Mouse (Mus musculus) adrenal gland, adult 8-10 months (tissue): ENCODE data around the gene Slc12a8. TPM values are rescaled to one million over a fixed set of nuclear protein-coding genes. Genes with fewer than 3 reads are reported as not detected.

ENCODE experiments used
- DNase-seq: peaks from one replicate; pipeline ENCODE4 v3.0.0; 2022
- total RNA-seq, 4 experiments: library from RNA; stranded (reverse); gene quantifications; 2 replicates each; pipeline ENCODE4 v1.2.4; 2022

Gene Slc12a8
- total RNA-seq, 4 experiments from 2014 or later, result 0.55 to 0.91 (median 0.77) TPM

GRCm38 (mm10) chr16:33676347-33677312 lies 159.5 kb downstream of the Slc12a8 start:
- no peak for DNase-seq

GRCm38 (mm10) chr16:33677313-33677690 lies 160.2 kb downstream of the Slc12a8 start:
- DNase-seq, result no peak

- no peak for DNase-seq
Measured at GRCm38 (mm10) chr16:33677901-33678300, 160.8 kb downstream of the Slc12a8 start.

- DNase-seq, result no peak
Measured at GRCm38 (mm10) chr16:33680271-33680670, 163.1 kb downstream of the Slc12a8 start.

GRCm38 (mm10) chr16:33680816-33681215 lies 163.7 kb downstream of the Slc12a8 start:
- DNase-seq, result no peak

- DNase-seq, result no peak
Measured at GRCm38 (mm10) chr16:33681661-33682060, 164.5 kb downstream of the Slc12a8 start.

- no peak for DNase-seq
Measured at GRCm38 (mm10) chr16:33682651-33683050, 165.5 kb downstream of the Slc12a8 start.

- no peak for DNase-seq
Measured at GRCm38 (mm10) chr16:33683206-33684161, 166.4 kb downstream of the Slc12a8 start.

GRCm38 (mm10) chr16:33684162-33684702 lies 167.1 kb downstream of the Slc12a8 start, which contains the start of gene Heg1:
Heg1 (plus strand) TSS chr16:33684370.
- DNase-seq, result peak; percentile 74

GRCm38 (mm10) chr16:33684703-33685701 lies 167.9 kb downstream of the Slc12a8 start:
- no peak for DNase-seq

GRCm38 (mm10) chr16:33686056-33686455 lies 168.9 kb downstream of the Slc12a8 start:
- DNase-seq, result no peak

GRCm38 (mm10) chr16:33687724-33688123 lies 170.6 kb downstream of the Slc12a8 start:
- DNase-seq, result no peak

GRCm38 (mm10) chr16:33690975-33691747 lies 174.0 kb downstream of the Slc12a8 start:
- DNase-seq, result no peak

- DNase-seq, result no peak
Measured at GRCm38 (mm10) chr16:33693553-33693952, 176.4 kb downstream of the Slc12a8 start.

GRCm38 (mm10) chr16:33696811-33697575 lies 179.9 kb downstream of the Slc12a8 start:
- no peak for DNase-seq

GRCm38 (mm10) chr16:33697576-33698276 lies 180.6 kb downstream of the Slc12a8 start:
- no peak for DNase-seq

- no peak for DNase-seq
Measured at GRCm38 (mm10) chr16:33698277-33698790, 181.2 kb downstream of the Slc12a8 start.

- no peak for DNase-seq
Measured at GRCm38 (mm10) chr16:33700584-33700983, 183.5 kb downstream of the Slc12a8 start.

- DNase-seq, result no peak
Measured at GRCm38 (mm10) chr16:33701872-33702271, 184.7 kb downstream of the Slc12a8 start.
